Mouse (Mus musculus) bone marrow macrophage, adult 2 months (primary cell): ENCODE results near the gene Lhfpl2.

Experiments used
- CTCF ChIP-seq: IDR thresholded peaks from 2 replicates; pipeline ENCODE4 v1.5.1; 2012; ENCODE audit warnings: low read depth, mild to moderate bottlenecking, low read length, moderate library complexity
- POLR2A ChIP-seq: IDR thresholded peaks from 2 replicates; pipeline ENCODE4 v1.6.1; 2012; ENCODE audit warnings: mild to moderate bottlenecking, low read depth, low read length, borderline replicate concordance

GRCm38 (mm10) chr13:94084220-94085126 is 26.9 kb downstream of the Lhfpl2 start:
- TF ChIP-seq POLR2A (no peak), CTCF (no peak)
